Mouse (Mus musculus): ENCODE measurements around the gene Vwce.

Vwce gene

GRCm38 (mm10) chr19:10715476-10715875 lies 81.5 kb downstream of the Vwce start:
- DNase-seq (ENCODE audit: low spot score) = no peak
